Mouse (Mus musculus): Measurements from ENCODE around the gene Fndc9. TPM values are rescaled to one million over a fixed set of nuclear protein-coding genes. Genes with fewer than 3 reads are reported as not detected.

The Fndc9 gene
- polyA plus RNA-seq, 1 experiment from 2014 or later, result 0.24 TPM

DNA sequence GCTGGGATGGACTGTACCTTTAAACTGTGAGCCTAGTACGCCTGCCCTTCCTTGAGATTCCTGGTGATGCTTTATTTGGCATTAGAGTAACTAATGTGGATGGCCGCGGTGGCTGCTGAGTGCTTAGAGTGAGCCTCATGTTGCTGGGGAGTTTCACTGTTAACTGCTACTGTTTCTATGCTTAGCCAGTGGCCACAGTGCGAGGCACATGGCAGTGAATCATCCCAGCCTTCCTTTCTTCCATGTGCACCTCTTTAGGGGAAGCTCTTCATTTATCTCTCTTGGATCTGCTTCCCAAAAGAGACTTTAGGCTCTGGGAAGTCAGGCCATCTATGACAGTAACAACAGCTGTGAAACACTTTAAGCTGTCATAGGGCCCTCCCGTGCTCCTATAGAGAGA is 47.3 kb downstream of the Fndc9 start:
- H3K9me3 ChIP-seq (replicated peaks; ENCODE audit: control insufficient read depth, low read length), result no peaks in the 10 kb centered on the region
- WGBS, result 88% methylated on average over 5 of the region's 5 CpGs
- H3K27me3 ChIP-seq (ENCODE audit: control insufficient read depth, insufficient read depth, low read length), result no peaks in the 10 kb centered on the region
- H3K36me3 ChIP-seq (replicated peaks; ENCODE audit: control insufficient read depth, insufficient read depth, low read depth, low read length), result no peaks in the 10 kb centered on the region; the same call in 1 of the 2 replicates
- no peaks in the 10 kb centered on the region for H3K4me1 ChIP-seq (ENCODE audit: control insufficient read depth, insufficient read depth, low read length)
- ATAC-seq (replicated peaks; ENCODE audit: insufficient number of reproducible peaks, low FRiP score, low TSS enrichment, low read depth) (no peak), DNase-seq (ENCODE audit: low spot score) (no peak)
- no peak overlapping the region for H3K27ac ChIP-seq (replicated peaks; ENCODE audit: low read depth, low read length)
- no peak overlapping the region for H3K4me2 ChIP-seq (ENCODE audit: low read depth, low read length)
- no peak overlapping the region for H3K9ac ChIP-seq (replicated peaks; ENCODE audit: low read length)
- no peak overlapping the region for H3K4me3 ChIP-seq (ENCODE audit: low read depth, low read length)

DNA sequence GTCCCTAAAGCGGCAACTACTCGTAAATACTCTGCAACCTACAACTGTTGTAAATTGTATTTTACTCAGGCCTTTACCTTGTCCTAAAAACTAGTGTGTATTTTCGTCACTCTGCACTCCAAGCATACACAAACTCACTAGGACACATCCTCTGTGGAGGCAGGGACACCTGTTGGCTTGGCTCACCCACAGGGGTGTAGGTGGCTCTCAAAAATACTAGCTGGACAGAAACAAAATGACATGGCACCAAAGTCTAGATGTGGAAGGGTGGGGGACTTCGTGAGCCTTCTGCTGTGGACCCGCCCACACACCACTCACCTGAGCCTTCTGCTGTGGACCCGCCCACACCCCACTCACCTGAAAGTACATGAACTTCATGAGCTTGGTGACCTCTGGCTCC is 48.5 kb downstream of the Fndc9 start:
- H3K4me1 ChIP-seq (ENCODE audit: control insufficient read depth, insufficient read depth, low read length), result no peaks in the 10 kb centered on the region
- no peak overlapping the region for H3K4me2 ChIP-seq (ENCODE audit: low read depth, low read length)
- no peaks in the 10 kb centered on the region for H3K9me3 ChIP-seq (replicated peaks; ENCODE audit: control insufficient read depth, low read length)
- no peaks in the 10 kb centered on the region; the same call in 1 of the 2 replicates for H3K36me3 ChIP-seq (replicated peaks; ENCODE audit: control insufficient read depth, insufficient read depth, low read depth, low read length)
- H3K4me3 ChIP-seq (ENCODE audit: low read depth, low read length), result no peak overlapping the region
- H3K27ac ChIP-seq (replicated peaks; ENCODE audit: low read depth, low read length), result no peak overlapping the region
- H3K9ac ChIP-seq (replicated peaks; ENCODE audit: low read length), result no peak overlapping the region
- H3K27me3 ChIP-seq (ENCODE audit: control insufficient read depth, insufficient read depth, low read length), result no peaks in the 10 kb centered on the region
- DNase-seq (ENCODE audit: low spot score) (no peak), ATAC-seq (replicated peaks; ENCODE audit: insufficient number of reproducible peaks, low FRiP score, low TSS enrichment, low read depth) (no peak)
- 94% methylated on average over 6 of the region's 6 CpGs for WGBS

DNA sequence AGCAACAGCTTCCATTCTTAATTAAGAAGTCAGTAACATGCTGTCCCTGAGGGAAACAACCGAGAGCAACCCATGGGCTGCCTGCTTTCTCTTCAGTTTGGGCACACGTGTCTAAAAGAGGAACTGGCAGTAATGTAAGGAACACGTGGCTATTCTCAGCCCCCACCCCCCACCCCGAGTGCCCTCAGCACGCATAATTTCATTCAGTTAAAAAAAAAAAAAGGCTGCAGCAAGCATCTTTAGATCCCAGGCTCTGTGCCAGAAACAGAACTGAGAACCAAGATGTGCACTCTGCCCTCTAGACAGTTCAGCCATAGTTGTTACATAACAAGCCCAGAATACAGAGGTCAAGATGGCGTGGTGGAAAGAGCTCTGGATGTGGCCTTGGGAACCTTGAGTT is 51.5 kb downstream of the Fndc9 start:
- H3K9ac ChIP-seq (replicated peaks; ENCODE audit: low read length), result no peak overlapping the region
- H3K27me3 ChIP-seq (ENCODE audit: control insufficient read depth, insufficient read depth, low read length), result no peaks in the 10 kb centered on the region
- WGBS, result 54% methylated on average over 6 of the region's 6 CpGs
- H3K9me3 ChIP-seq (replicated peaks; ENCODE audit: control insufficient read depth, low read length), result no peaks in the 10 kb centered on the region
- H3K4me1 ChIP-seq (ENCODE audit: control insufficient read depth, insufficient read depth, low read length), result no peaks in the 10 kb centered on the region
- no peaks in the 10 kb centered on the region; the same call in 1 of the 2 replicates for H3K36me3 ChIP-seq (replicated peaks; ENCODE audit: control insufficient read depth, insufficient read depth, low read depth, low read length)
- H3K27ac ChIP-seq (replicated peaks; ENCODE audit: low read depth, low read length), result no peak overlapping the region
- DNase-seq (ENCODE audit: low spot score) (no peak), ATAC-seq (replicated peaks; ENCODE audit: insufficient number of reproducible peaks, low FRiP score, low TSS enrichment, low read depth) (no peak)
- no peak overlapping the region for H3K4me2 ChIP-seq (ENCODE audit: low read depth, low read length)
- H3K4me3 ChIP-seq (ENCODE audit: low read depth, low read length), result no peak overlapping the region

DNA sequence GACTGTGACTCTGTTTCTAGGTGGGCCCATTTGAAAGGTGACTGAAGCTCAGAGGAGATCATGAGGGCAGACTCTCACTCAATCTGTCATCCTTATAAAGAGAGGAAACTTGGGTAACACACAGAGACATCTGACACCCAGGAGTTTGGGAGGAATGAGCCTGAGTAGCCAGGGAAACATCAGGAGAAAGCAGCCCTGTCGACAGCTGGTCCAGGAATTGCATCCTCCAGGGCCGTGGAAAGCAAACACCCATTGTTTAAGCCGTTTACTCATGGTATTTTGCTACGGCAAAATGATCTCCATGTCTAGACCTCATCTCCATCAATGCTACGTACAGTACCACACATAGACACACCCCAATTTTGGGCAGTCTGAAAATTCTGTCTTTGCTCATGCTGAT is 52.8 kb downstream of the Fndc9 start:
- no peak for ATAC-seq (replicated peaks; ENCODE audit: insufficient number of reproducible peaks, low FRiP score, low TSS enrichment, low read depth)
- no peaks in the 10 kb centered on the region for H3K9me3 ChIP-seq (replicated peaks; ENCODE audit: control insufficient read depth, low read length)
- no peaks in the 10 kb centered on the region; the same call in 1 of the 2 replicates for H3K36me3 ChIP-seq (replicated peaks; ENCODE audit: control insufficient read depth, insufficient read depth, low read depth, low read length)
- no peak for DNase-seq (ENCODE audit: low spot score)
- H3K4me2 ChIP-seq (ENCODE audit: low read depth, low read length), result no peak overlapping the region
- H3K27ac ChIP-seq (replicated peaks; ENCODE audit: low read depth, low read length), result no peak overlapping the region
- no peaks in the 10 kb centered on the region for H3K27me3 ChIP-seq (ENCODE audit: control insufficient read depth, insufficient read depth, low read length)
- 68% methylated on average over 5 of the region's 5 CpGs for WGBS
- H3K4me1 ChIP-seq (ENCODE audit: control insufficient read depth, insufficient read depth, low read length), result no peaks in the 10 kb centered on the region
- no peak overlapping the region for H3K4me3 ChIP-seq (ENCODE audit: low read depth, low read length)
- H3K9ac ChIP-seq (replicated peaks; ENCODE audit: low read length), result no peak overlapping the region

DNA sequence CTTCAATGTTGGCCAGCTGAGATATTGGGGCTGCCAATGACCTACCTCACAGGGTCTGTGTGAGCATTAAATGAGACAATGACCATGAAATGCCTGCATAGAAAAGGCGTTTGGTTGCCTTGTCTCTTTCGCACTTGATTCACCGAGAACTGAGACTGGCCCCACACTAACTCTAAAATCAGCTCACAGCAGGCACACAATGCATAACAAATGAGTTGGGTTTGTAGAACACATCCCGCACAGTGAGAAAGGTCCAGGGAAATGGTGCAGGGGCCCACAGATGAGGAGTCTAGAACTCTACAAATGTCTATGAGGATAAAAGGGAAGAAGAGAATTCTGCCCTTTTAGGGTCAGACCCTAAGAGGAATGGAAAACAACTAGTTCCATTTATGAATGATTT is 53.7 kb downstream of the Fndc9 start:
- DNase-seq (ENCODE audit: low spot score) (no peak), ATAC-seq (replicated peaks; ENCODE audit: insufficient number of reproducible peaks, low FRiP score, low TSS enrichment, low read depth) (no peak)
- H3K4me1 ChIP-seq (ENCODE audit: control insufficient read depth, insufficient read depth, low read length), result no peaks in the 10 kb centered on the region
- H3K4me2 ChIP-seq (ENCODE audit: low read depth, low read length), result no peak overlapping the region
- H3K27me3 ChIP-seq (ENCODE audit: control insufficient read depth, insufficient read depth, low read length), result no peaks in the 10 kb centered on the region
- H3K4me3 ChIP-seq (ENCODE audit: low read depth, low read length), result no peak overlapping the region
- WGBS, result 80% methylated on average over 4 of the region's 4 CpGs
- no peaks in the 10 kb centered on the region; the same call in 1 of the 2 replicates for H3K36me3 ChIP-seq (replicated peaks; ENCODE audit: control insufficient read depth, insufficient read depth, low read depth, low read length)
- H3K27ac ChIP-seq (replicated peaks; ENCODE audit: low read depth, low read length), result no peak overlapping the region
- no peaks in the 10 kb centered on the region for H3K9me3 ChIP-seq (replicated peaks; ENCODE audit: control insufficient read depth, low read length)
- H3K9ac ChIP-seq (replicated peaks; ENCODE audit: low read length), result no peak overlapping the region

Other genes with a start within 250 kb of the Fndc9 start
- 2.3 and 2.8 TPM in 2 replicates for gene Gm12166, start 183.2 kb upstream of the Fndc9 start, polyA plus RNA-seq (2014; fragmentation: Nextera tagmentation; extraction: Ambion mirVana)
- gene Adam19, start 179.5 kb upstream of the Fndc9 start, polyA plus RNA-seq (2014; fragmentation: Nextera tagmentation; extraction: Ambion mirVana), result 9.4 and 9.5 TPM in 2 replicates
- gene Nipal4, start 69.0 kb upstream of the Fndc9 start, polyA plus RNA-seq (2014; fragmentation: Nextera tagmentation; extraction: Ambion mirVana), result 0.36 and 0.86 TPM in 2 replicates
- 16.8 and 23.0 TPM in 2 replicates for gene Cyfip2, start 77.3 kb downstream of the Fndc9 start, polyA plus RNA-seq (2014; fragmentation: Nextera tagmentation; extraction: Ambion mirVana)
- not detected in 2 replicates for gene Itk, start 154.0 kb downstream of the Fndc9 start, polyA plus RNA-seq (2014; fragmentation: Nextera tagmentation; extraction: Ambion mirVana)
- not detected in 2 replicates for gene Fam71b, start 161.0 kb downstream of the Fndc9 start, polyA plus RNA-seq (2014; fragmentation: Nextera tagmentation; extraction: Ambion mirVana)
- 113 and 114 TPM in 2 replicates for gene Med7, start 201.4 kb downstream of the Fndc9 start, polyA plus RNA-seq (2014; fragmentation: Nextera tagmentation; extraction: Ambion mirVana)
- 0.26 TPM in 1 of 2 replicates, not detected in the other for gene Havcr2, start 219.4 kb downstream of the Fndc9 start, polyA plus RNA-seq (2014; fragmentation: Nextera tagmentation; extraction: Ambion mirVana)

Data from embryonic facial prominence, embryonic 11.5 days (tissue).